Mouse (Mus musculus) embryonic facial prominence, embryonic 15.5 days (tissue): ENCODE data around the gene Lgals1. TPM values are rescaled to one million over a fixed set of nuclear protein-coding genes. Genes with fewer than 3 reads are reported as not detected.

Source experiments
- ATAC-seq: fragments of 200-750 bp; cut with Nextera tagmentation; 2 replicates; pipeline ENCODE4 v1.8.0; 2017; ENCODE audit warnings: low read depth, moderate TSS enrichment; ENCODE audit not compliant: insufficient number of reproducible peaks, low FRiP score, low TSS enrichment
- H3K27ac ChIP-seq: fragments of 300-500 bp; sonication (generic); replicated peaks from 2 replicates; pipeline ENCODE4 v1.5.1; 2015; ENCODE audit warnings: mild to moderate bottlenecking, inconsistent platforms
- H3K27me3 ChIP-seq: fragments of 300-500 bp; sonication (generic); 2 replicates; pipeline ENCODE4 v1.6.1; 2015; ENCODE audit warnings: inconsistent platforms
- H3K36me3 ChIP-seq: fragments of 300-500 bp; sonication (generic); 2 replicates; pipeline ENCODE4 v1.6.1; 2015; ENCODE audit warnings: mild to moderate bottlenecking, inconsistent platforms
- H3K4me1 ChIP-seq: fragments of 300-500 bp; sonication (generic); 2 replicates; pipeline ENCODE4 v1.6.1; 2015; ENCODE audit warnings: inconsistent platforms
- H3K4me2 ChIP-seq: fragments of 300-500 bp; sonication (generic); replicated peaks from 2 replicates; pipeline ENCODE4 v1.6.1; 2015; ENCODE audit warnings: mild to moderate bottlenecking, inconsistent platforms
- H3K4me3 ChIP-seq: fragments of 300-500 bp; sonication (generic); replicated peaks from 2 replicates; pipeline ENCODE4 v1.5.1; 2015; ENCODE audit warnings: mild to moderate bottlenecking, inconsistent platforms
- H3K9ac ChIP-seq: fragments of 300-500 bp; sonication (generic); 2 replicates; pipeline ENCODE4 v1.6.1; 2015; ENCODE audit warnings: inconsistent platforms
- H3K9me3 ChIP-seq: fragments of 300-500 bp; sonication (generic); replicated peaks from 2 replicates; pipeline ENCODE4 v1.6.1; 2016; ENCODE audit warnings: inconsistent platforms
- WGBS: fragments of 180-500 bp; shearing (Covaris S2); methylation state at CpG from one replicate; pipeline ENCODE4 v1.1.7; 2015; 5-methylcytosine and 5-hydroxymethylcytosine counted together
- microRNA-seq: library from miRNA; unstranded; fragments of <30 nt; microRNA quantifications from one replicate; pipeline ENCODE4, GENCODE M21; 2016; ENCODE audit warnings: borderline number of aligned reads
- polyA plus RNA-seq: library from polyadenylated mRNA; unstranded; fragments of >200 nt; fragmentation: Nextera tagmentation; extraction: Ambion mirVana; gene quantifications from 2 replicates; pipeline ENCODE4 v1.2.1, GENCODE M21; 2015

Gene Lgals1
- polyA plus RNA-seq, 1 experiment from 2014 or later: 2,635 TPM

DNA sequence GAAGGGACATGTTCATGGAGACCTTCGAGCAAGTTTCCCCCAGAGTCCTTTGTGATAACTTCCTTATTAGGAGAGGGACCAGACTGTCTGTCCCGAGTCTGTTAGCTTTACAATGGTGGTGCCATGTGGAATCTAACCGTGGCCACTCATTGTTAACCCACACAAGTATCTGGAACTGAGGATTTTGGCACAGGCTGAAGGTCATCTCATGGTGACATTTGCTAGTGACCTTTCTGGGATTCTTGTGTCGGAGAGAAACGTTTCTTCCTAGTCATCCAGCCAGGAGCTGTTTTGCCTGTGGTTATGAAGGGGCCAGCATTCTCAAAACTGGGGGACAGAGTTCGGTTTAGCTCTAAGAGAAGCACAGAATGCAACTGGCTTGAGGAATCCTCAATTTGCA, 45.1 kb downstream of the Lgals1 start:
- Histone ChIP-seq H3K4me3 (no peak overlapping the region), H3K4me2 (no peak overlapping the region), H3K9ac (no peak overlapping the region), H3K36me3 (no peaks in the 10 kb centered on the region), H3K27ac (no peak overlapping the region), H3K27me3 (no peaks in the 10 kb centered on the region), H3K9me3 (no peaks in the 10 kb centered on the region), H3K4me1 (no peaks in the 10 kb centered on the region)
- WGBS: 71% methylated on average over 6 of the region's 6 CpGs
- no peak for ATAC-seq

DNA sequence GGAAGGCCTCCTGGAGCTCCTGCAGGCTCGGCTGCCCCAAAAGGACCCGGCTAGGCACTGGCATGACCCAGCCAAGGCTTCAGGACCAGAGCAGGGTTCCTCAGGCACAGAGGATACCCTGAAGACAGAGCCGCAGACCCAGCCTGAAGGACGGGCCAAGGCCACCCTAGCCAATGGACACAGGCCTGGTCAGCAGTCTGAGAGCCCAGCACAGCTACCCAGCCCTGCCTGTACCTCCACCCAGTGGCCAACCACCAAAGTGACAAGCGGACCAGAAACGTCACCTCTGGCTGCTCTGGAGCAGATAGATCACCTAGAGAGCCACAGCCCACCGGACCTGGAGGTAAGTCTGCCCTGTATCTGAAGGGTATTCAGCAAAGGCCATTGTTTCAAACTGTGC, 47.4 kb downstream of the Lgals1 start:
- no peaks in the 10 kb centered on the region for H3K9me3 ChIP-seq
- no peak for ATAC-seq
- H3K36me3 ChIP-seq: no peaks in the 10 kb centered on the region
- no peak overlapping the region for H3K27ac ChIP-seq
- H3K4me2 ChIP-seq: no peak overlapping the region
- H3K27me3 ChIP-seq: no peaks in the 10 kb centered on the region
- H3K9ac ChIP-seq: no peak overlapping the region
- 73% methylated on average over 7 of the region's 7 CpGs for WGBS
- no peak overlapping the region for H3K4me3 ChIP-seq
- H3K4me1 ChIP-seq: peaks cover 9% of the 10 kb centered on the region

DNA sequence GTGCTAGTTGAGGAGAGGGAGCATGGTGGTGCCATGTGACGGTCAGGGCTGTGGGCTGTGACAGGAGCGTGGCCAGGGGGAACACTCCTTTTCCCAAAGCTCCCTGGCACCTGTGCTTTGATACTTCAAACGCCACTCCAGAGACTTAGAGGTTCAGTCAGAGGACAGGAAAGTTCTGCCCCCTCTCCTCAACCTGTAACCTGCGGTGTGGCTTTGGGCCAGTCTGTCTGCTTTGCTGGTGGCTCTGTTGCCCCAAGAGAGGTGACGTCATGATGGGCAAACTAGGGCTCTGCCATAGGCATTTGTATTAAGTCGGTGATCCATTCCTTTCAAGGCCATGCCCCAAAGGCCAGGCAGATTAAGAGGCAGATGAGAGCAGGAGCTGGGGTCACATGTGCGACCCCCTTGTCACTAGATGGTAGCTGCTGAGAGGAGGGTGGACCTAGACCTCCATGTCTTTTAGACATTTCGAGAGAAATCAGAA, 51.2 kb downstream of the Lgals1 start:
- no peak overlapping the region for H3K9ac ChIP-seq
- no peaks in the 10 kb centered on the region for H3K36me3 ChIP-seq
- H3K4me3 ChIP-seq: no peak overlapping the region
- H3K4me1 ChIP-seq: peaks cover 16% of the 10 kb centered on the region
- H3K27me3 ChIP-seq: no peaks in the 10 kb centered on the region
- WGBS: 84% methylated on average over 8 of the region's 8 CpGs
- no peak for ATAC-seq
- no peak overlapping the region for H3K27ac ChIP-seq
- no peaks in the 10 kb centered on the region for H3K9me3 ChIP-seq
- H3K4me2 ChIP-seq: no peak overlapping the region

DNA sequence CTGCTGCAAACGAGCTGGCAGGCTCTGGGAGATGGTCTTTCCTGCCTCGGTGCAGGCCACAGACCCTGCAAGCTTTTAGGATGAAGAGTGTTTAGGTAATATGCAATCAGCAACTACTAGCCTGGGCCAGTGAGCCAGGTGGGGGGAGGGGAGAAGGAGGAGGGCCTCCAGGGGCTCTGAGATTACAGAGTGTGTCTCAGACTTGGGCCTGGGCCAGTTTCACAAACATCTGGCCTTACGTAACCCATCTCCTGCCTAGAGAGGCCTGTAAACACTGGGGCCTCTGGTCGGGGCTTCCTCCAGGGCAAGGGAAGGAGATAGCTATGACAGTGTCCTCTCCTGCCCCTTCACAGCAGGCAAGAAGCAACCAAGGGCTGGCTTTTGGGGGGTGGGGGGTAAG, 52.4 kb downstream of the Lgals1 start:
- H3K9ac ChIP-seq: no peak overlapping the region
- ATAC-seq: peak; percentile 20; the same call in 1 of the 2 replicates
- no peaks in the 10 kb centered on the region for H3K36me3 ChIP-seq
- H3K4me1 ChIP-seq: peaks cover 23% of the 10 kb centered on the region
- peak overlapping the region; percentile 68 for H3K27ac ChIP-seq
- H3K4me3 ChIP-seq: no peak overlapping the region
- no peaks in the 10 kb centered on the region for H3K9me3 ChIP-seq
- no peaks in the 10 kb centered on the region for H3K27me3 ChIP-seq
- H3K4me2 ChIP-seq: no peak overlapping the region
- 5% methylated on average over 4 of the region's 4 CpGs for WGBS

Small RNA genes within 50 kb of the gene (microRNA-seq; reads per million reads assigned to microRNA genes)
- not detected for gene Mir6955

Other genes starting within 250 kb of the Lgals1 start
- 0.09 and 0.21 TPM in 2 replicates for gene Elfn2, start 208.0 kb upstream of the Lgals1 start, polyA plus RNA-seq
- 21.3 and 22.8 TPM in 2 replicates for gene Mfng, start 153.2 kb upstream of the Lgals1 start, polyA plus RNA-seq
- gene Card10, start 123.7 kb upstream of the Lgals1 start, polyA plus RNA-seq: 4.3 TPM in 2 replicates
- 41.5 and 43.8 TPM in 2 replicates for gene Cdc42ep1, start 84.1 kb upstream of the Lgals1 start, polyA plus RNA-seq
- 1.0 TPM in 2 replicates for gene Lgals2, start 71.2 kb upstream of the Lgals1 start, polyA plus RNA-seq
- 56.0 and 62.0 TPM in 2 replicates for gene Gga1, start 49.5 kb upstream of the Lgals1 start, polyA plus RNA-seq
- 0.71 and 0.85 TPM in 2 replicates for gene Gm49510, start 27.1 kb upstream of the Lgals1 start, polyA plus RNA-seq
- 56.7 and 68.1 TPM in 2 replicates for gene Sh3bp1, start 27.0 kb upstream of the Lgals1 start, polyA plus RNA-seq
- gene Pdxp, start 12.8 kb upstream of the Lgals1 start, polyA plus RNA-seq: 17.3 and 19.9 TPM in 2 replicates
- gene Nol12, start 8.2 kb downstream of the Lgals1 start, polyA plus RNA-seq: 52.7 and 53.7 TPM in 2 replicates
- 54.6 and 61.4 TPM in 2 replicates for gene Triobp, start 21.0 kb downstream of the Lgals1 start, polyA plus RNA-seq
- 553 and 582 TPM in 2 replicates for gene H1f0, start 101.7 kb downstream of the Lgals1 start, polyA plus RNA-seq
- gene Galr3, start 115.2 kb downstream of the Lgals1 start, polyA plus RNA-seq: 0.14 and 0.37 TPM in 2 replicates
- 58.7 and 71.7 TPM in 2 replicates for gene Ankrd54, start 136.2 kb downstream of the Lgals1 start, polyA plus RNA-seq
- 197 and 205 TPM in 2 replicates for gene Eif3l, start 148.5 kb downstream of the Lgals1 start, polyA plus RNA-seq
- gene Micall1, start 182.2 kb downstream of the Lgals1 start, polyA plus RNA-seq: 16.8 and 17.3 TPM in 2 replicates
- gene Polr2f, start 214.3 kb downstream of the Lgals1 start, polyA plus RNA-seq: 304 and 333 TPM in 2 replicates
- gene 1700088E04Rik, start 214.5 kb downstream of the Lgals1 start, polyA plus RNA-seq: 17.2 and 25.2 TPM in 2 replicates
- gene Sox10, start 238.5 kb downstream of the Lgals1 start, polyA plus RNA-seq: 11.8 and 12.5 TPM in 2 replicates